Mouse (Mus musculus) lung, embryonic 14.5 days (tissue): ENCODE data around the gene B3gnt7. TPM values are rescaled to one million over a fixed set of nuclear protein-coding genes. Genes with fewer than 3 reads are reported as not detected.

Source experiments
- ATAC-seq: fragments of 200-750 bp; cut with Nextera tagmentation; 2 replicates; pipeline ENCODE4 v1.8.0; 2017; ENCODE audit warnings: mild to moderate bottlenecking, moderate TSS enrichment, moderate library complexity; ENCODE audit not compliant: insufficient read depth
- DNase-seq: peaks from one replicate; pipeline ENCODE4 v3.0.0-alpha.2; 2015
- H3K27ac ChIP-seq: fragments of 300-500 bp; sonication (generic); 2 replicates; pipeline ENCODE4 v1.5.1; 2014; ENCODE audit warnings: low read depth, mild to moderate bottlenecking, moderate library complexity
- H3K27me3 ChIP-seq: fragments of 300-500 bp; sonication (generic); 2 replicates; pipeline ENCODE4 v1.6.1; 2014; ENCODE audit warnings: low read length, control low read depth; ENCODE audit not compliant: insufficient read depth
- H3K36me3 ChIP-seq: fragments of 300-500 bp; sonication (generic); 2 replicates; pipeline ENCODE4 v1.6.1; 2014; ENCODE audit warnings: control low read depth; ENCODE audit not compliant: insufficient read depth
- H3K4me1 ChIP-seq: fragments of 300-500 bp; sonication (generic); 2 replicates; pipeline ENCODE4 v1.6.1; 2014; ENCODE audit warnings: antibody characterized with exemption, control low read depth; ENCODE audit not compliant: insufficient read depth
- H3K4me2 ChIP-seq: fragments of 300-500 bp; sonication (generic); 2 replicates; pipeline ENCODE4 v1.6.1; 2014; ENCODE audit warnings: mild to moderate bottlenecking
- H3K4me3 ChIP-seq: fragments of 300-500 bp; sonication (generic); 2 replicates; pipeline ENCODE4 v1.5.1; 2014; ENCODE audit warnings: low read depth, low read length
- H3K9ac ChIP-seq: fragments of 300-500 bp; sonication (generic); 2 replicates; pipeline ENCODE4 v1.6.1; 2014
- H3K9me3 ChIP-seq: fragments of 300-500 bp; sonication (generic); 2 replicates; pipeline ENCODE4 v1.6.1; 2016; ENCODE audit warnings: low read depth, low read length, control low read depth
- CTCF ChIP-seq: IDR thresholded peaks from 2 replicates; pipeline ENCODE4 v1.5.1; 2016; ENCODE audit warnings: antibody characterized with exemption, low read depth
- WGBS: fragments of 180-500 bp; shearing (Covaris S2); extraction: QIAGEN DNeasy Blood & Tissue Kit; methylation state at CpG from one replicate; pipeline ENCODE4 v1.1.7; 2014; 5-methylcytosine and 5-hydroxymethylcytosine counted together
- polyA plus RNA-seq: library from polyadenylated mRNA; unstranded; fragments of >200 nt; fragmentation: Nextera tagmentation; extraction: Ambion mirVana; gene quantifications from 2 replicates; pipeline ENCODE4 v1.2.1, GENCODE M21; 2014

Gene B3gnt7
- polyA plus RNA-seq, 1 experiment from 2014 or later, result 7.2 TPM

DNA sequence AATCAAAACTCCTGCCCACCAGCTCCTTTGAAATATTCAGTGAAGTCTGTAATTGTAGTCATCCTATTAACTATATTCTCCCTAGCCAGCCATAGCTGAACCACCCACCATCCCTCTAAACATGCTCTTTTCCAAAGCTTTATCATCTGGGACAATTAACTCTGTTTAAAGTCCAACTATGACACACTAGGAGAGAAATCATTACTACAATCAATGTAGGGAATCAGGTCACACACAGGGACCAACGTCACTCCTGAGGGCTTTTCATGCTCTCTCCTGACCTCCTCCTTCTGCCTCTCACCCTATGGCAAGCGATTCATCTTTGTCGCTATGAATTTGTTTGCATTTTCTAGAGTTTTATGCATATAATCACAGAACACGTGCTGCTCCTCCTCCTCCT is 15.2 kb upstream of the B3gnt7 start:
- Histone ChIP-seq H3K27me3 (no peaks in the 10 kb centered on the region), H3K9me3 (no peaks in the 10 kb centered on the region), H3K4me3 (no peak overlapping the region), H3K27ac (no peak overlapping the region), H3K9ac (no peak overlapping the region), H3K4me1 (no peaks in the 10 kb centered on the region), H3K36me3 (no peaks in the 10 kb centered on the region), H3K4me2 (no peak overlapping the region)
- WGBS, result 72% methylated on average over 4 of the region's 4 CpGs
- TF ChIP-seq CTCF, result no peak
- DNase-seq (no peak), ATAC-seq (no peak)

- 55% methylated on average over 3 of the region's 3 CpGs for WGBS
- H3K9me3 ChIP-seq, result no peaks in the 10 kb centered on the region
- no peak overlapping the region for H3K4me3 ChIP-seq
- no peaks in the 10 kb centered on the region for H3K36me3 ChIP-seq
- DNase-seq (no peak), ATAC-seq (no peak)
- H3K4me1 ChIP-seq, result no peaks in the 10 kb centered on the region
- H3K27me3 ChIP-seq, result no peaks in the 10 kb centered on the region
- TF ChIP-seq CTCF, result no peak
- no peak overlapping the region for H3K4me2 ChIP-seq
- H3K27ac ChIP-seq, result no peak overlapping the region
- no peak overlapping the region for H3K9ac ChIP-seq
Observed at GRCm38 (mm10) chr1:86290452-86290851, 12.2 kb upstream of the B3gnt7 start.

- WGBS, result 85% methylated on average over 3 of the region's 3 CpGs
- Histone ChIP-seq H3K9ac (no peak overlapping the region), H3K27me3 (no peaks in the 10 kb centered on the region), H3K4me3 (no peak overlapping the region), H3K4me1 (no peaks in the 10 kb centered on the region), H3K27ac (no peak overlapping the region), H3K9me3 (no peaks in the 10 kb centered on the region), H3K36me3 (no peaks in the 10 kb centered on the region), H3K4me2 (no peak overlapping the region)
- DNase-seq (no peak), ATAC-seq (no peak)
- TF ChIP-seq CTCF, result no peak
Observed at GRCm38 (mm10) chr1:86293091-86293490, 9.5 kb upstream of the B3gnt7 start.

DNA sequence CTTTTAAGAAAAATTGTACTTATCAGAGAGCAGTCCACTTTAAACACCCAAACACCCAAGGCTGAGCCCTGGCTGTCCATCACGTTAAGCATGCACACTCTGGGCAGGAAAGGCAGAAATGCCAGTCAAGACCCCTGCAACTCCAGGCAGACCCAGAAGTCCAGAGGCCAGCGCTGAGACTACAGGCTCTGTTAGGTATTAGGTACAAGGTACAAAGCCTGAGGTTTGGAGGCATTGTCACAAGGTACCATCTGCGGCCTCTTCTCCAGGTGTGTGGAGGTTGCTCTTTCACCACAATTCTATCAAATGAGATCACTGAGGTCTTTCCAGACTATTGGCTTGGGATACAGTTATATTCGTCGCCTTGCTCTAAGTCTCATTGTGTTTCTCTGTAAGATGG is 8.8 kb upstream of the B3gnt7 start:
- no peak for ATAC-seq
- Histone ChIP-seq H3K4me3 (no peak overlapping the region), H3K27ac (no peak overlapping the region), H3K27me3 (no peaks in the 10 kb centered on the region), H3K4me1 (no peaks in the 10 kb centered on the region), H3K9me3 (no peaks in the 10 kb centered on the region), H3K4me2 (no peak overlapping the region), H3K9ac (no peak overlapping the region), H3K36me3 (no peaks in the 10 kb centered on the region)
- no peak for DNase-seq
- TF ChIP-seq CTCF, result no peak
- 83% methylated on average over 5 of the region's 5 CpGs for WGBS

DNA sequence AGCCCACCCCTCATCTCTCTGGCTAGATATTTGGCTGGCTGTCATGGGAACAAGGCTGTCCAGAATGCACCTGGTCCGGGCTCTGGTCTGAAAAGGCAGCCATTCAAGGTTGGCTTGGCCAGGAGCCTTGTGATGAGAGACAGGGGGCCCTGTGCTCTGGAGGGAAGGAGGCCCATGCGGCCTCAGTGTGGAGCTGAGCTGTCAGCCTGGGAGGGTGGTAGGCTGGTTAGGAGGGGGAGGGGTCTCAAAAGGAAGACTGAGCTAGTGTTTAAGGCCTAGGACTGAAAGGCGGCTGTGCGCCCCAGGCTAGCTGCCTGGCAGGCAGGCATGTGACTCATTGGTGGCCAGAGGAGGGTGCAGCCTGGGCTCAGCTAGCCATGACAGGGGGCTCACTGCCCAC is 8.2 kb upstream of the B3gnt7 start:
- no peak overlapping the region for H3K9ac ChIP-seq
- no peak overlapping the region for H3K4me3 ChIP-seq
- ATAC-seq (peak; percentile 41; the same call in 1 of the 2 replicates), DNase-seq (no peak)
- H3K36me3 ChIP-seq, result no peaks in the 10 kb centered on the region
- TF ChIP-seq CTCF, result no peak
- H3K27me3 ChIP-seq, result no peaks in the 10 kb centered on the region
- H3K9me3 ChIP-seq, result no peaks in the 10 kb centered on the region
- no peak overlapping the region for H3K27ac ChIP-seq
- WGBS, result 41% methylated on average over 4 of the region's 4 CpGs
- no peaks in the 10 kb centered on the region for H3K4me1 ChIP-seq
- no peak overlapping the region for H3K4me2 ChIP-seq

- Histone ChIP-seq H3K9me3 (no peaks in the 10 kb centered on the region), H3K4me2 (no peak overlapping the region), H3K27me3 (peaks cover 11% of the 10 kb centered on the region; the same call in 1 of the 2 replicates), H3K9ac (no peak overlapping the region), H3K4me3 (no peak overlapping the region), H3K27ac (no peak overlapping the region), H3K36me3 (no peaks in the 10 kb centered on the region), H3K4me1 (no peaks in the 10 kb centered on the region)
- no peak for TF ChIP-seq CTCF
- ATAC-seq (no peak), DNase-seq (no peak)
- WGBS, result 48% methylated on average over 2 of the region's 2 CpGs
Observed at GRCm38 (mm10) chr1:86300093-86300492, 2.5 kb upstream of the B3gnt7 start.

DNA sequence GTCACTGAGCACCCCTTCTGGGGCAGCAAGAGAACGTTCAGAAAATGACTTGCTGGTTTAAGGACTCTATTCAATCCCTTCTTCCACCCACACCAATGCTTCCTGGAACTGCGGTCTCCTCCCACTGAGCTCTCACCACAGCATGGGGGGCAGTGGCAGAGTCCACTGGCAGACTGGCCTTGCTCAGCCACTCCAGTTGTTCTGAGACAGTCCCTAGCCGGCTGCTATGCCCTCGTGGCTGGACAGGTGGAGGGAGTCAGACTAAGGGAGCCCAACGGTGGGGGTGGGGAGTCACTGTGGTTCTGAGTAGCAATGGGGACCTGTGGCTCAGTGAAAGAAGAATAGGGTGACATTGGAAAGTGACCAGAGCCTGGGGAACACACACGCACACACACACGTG is 1.9 kb upstream of the B3gnt7 start:
- Histone ChIP-seq H3K36me3 (no peaks in the 10 kb centered on the region), H3K4me3 (no peak overlapping the region), H3K4me2 (no peak overlapping the region), H3K27me3 (peaks cover 11% of the 10 kb centered on the region; the same call in 1 of the 2 replicates), H3K9ac (no peak overlapping the region), H3K9me3 (no peaks in the 10 kb centered on the region), H3K4me1 (no peaks in the 10 kb centered on the region), H3K27ac (no peak overlapping the region)
- WGBS, result 53% methylated on average over 7 of the region's 7 CpGs
- ATAC-seq, result no peak
- no peak for DNase-seq
- TF ChIP-seq CTCF, result no peak
